Mouse (Mus musculus) liver, embryonic 16.5 days (tissue): ENCODE data around the gene Memo1. TPM values are rescaled to one million over a fixed set of nuclear protein-coding genes. Genes with fewer than 3 reads are reported as not detected.
A peak's percentile ranks its signal among the peaks of the same experiment; 100 is the strongest.

Experiments
- ATAC-seq: fragments of 200-750 bp; cut with Nextera tagmentation; 2 replicates; pipeline ENCODE4 v1.8.0; 2017; ENCODE audit warnings: low read depth, mild to moderate bottlenecking, moderate number of reproducible peaks, moderate library complexity
- H3K27ac ChIP-seq: fragments of 300-500 bp; sonication (generic); 2 replicates; pipeline ENCODE4 v1.5.1; 2014; ENCODE audit warnings: mild to moderate bottlenecking, low read length
- H3K27me3 ChIP-seq: fragments of 300-500 bp; sonication (generic); 2 replicates; pipeline ENCODE4 v1.6.1; 2014; ENCODE audit warnings: low read depth, low read length, mixed read lengths; ENCODE audit not compliant: control insufficient read depth, insufficient read depth
- H3K36me3 ChIP-seq: fragments of 300-500 bp; sonication (generic); 2 replicates; pipeline ENCODE4 v1.6.1; 2014; ENCODE audit warnings: mild to moderate bottlenecking; ENCODE audit not compliant: control insufficient read depth, insufficient read depth
- H3K4me1 ChIP-seq: fragments of 300-500 bp; sonication (generic); 2 replicates; pipeline ENCODE4 v1.6.1; 2014; ENCODE audit warnings: low read depth, low read length, mixed read lengths; ENCODE audit not compliant: control insufficient read depth
- H3K4me2 ChIP-seq: fragments of 300-500 bp; sonication (generic); 2 replicates; pipeline ENCODE4 v1.6.1; 2014; ENCODE audit warnings: low read depth, low read length, mixed read lengths
- H3K4me3 ChIP-seq: fragments of 300-500 bp; sonication (generic); 2 replicates; pipeline ENCODE4 v1.5.1; 2014; ENCODE audit warnings: low read depth, mild to moderate bottlenecking, low read length
- H3K9ac ChIP-seq: fragments of 300-500 bp; sonication (generic); 2 replicates; pipeline ENCODE4 v1.6.1; 2014; ENCODE audit warnings: low read depth, low read length
- H3K9me3 ChIP-seq: fragments of 300-500 bp; sonication (generic); replicated peaks from 2 replicates; pipeline ENCODE4 v1.6.1; 2016; ENCODE audit warnings: low read length; ENCODE audit not compliant: control insufficient read depth
- WGBS: fragments of 180-500 bp; shearing (Covaris S2); extraction: QIAGEN DNeasy Blood & Tissue Kit; methylation state at CpG from one replicate; pipeline ENCODE4 v1.1.7; 2014; ENCODE audit not compliant: insufficient replicate concordance; 5-methylcytosine and 5-hydroxymethylcytosine counted together
- polyA plus RNA-seq: library from polyadenylated mRNA; unstranded; fragments of >200 nt; fragmentation: Nextera tagmentation; extraction: Ambion mirVana; gene quantifications from 2 replicates; pipeline ENCODE4 v1.2.1, GENCODE M21; 2015

The Memo1 gene
- polyA plus RNA-seq, 1 experiment from 2014 or later = 82.5 TPM

- peak overlapping the region; percentile 95 for H3K27ac ChIP-seq
- H3K9me3 ChIP-seq = no peaks in the 10 kb centered on the region
- 41% methylated on average over 11 of the region's 11 CpGs for WGBS
- H3K27me3 ChIP-seq = no peaks in the 10 kb centered on the region
- no peak for ATAC-seq
- peak overlapping the region; percentile 99 for H3K9ac ChIP-seq
- H3K4me1 ChIP-seq = peaks cover 15% of the 10 kb centered on the region
- peak overlapping the region; percentile 99 for H3K4me2 ChIP-seq
- peaks cover 6% of the 10 kb centered on the region; the same call in 1 of the 2 replicates for H3K36me3 ChIP-seq
- H3K4me3 ChIP-seq = peak overlapping the region; percentile 99
These were observed 929 bp upstream of the Memo1 start for GRCm38 (mm10) chr17:74296076-74296823.

- no peaks in the 10 kb centered on the region for H3K27me3 ChIP-seq
- ATAC-seq = peak; percentile 89
- peak overlapping the region; percentile 99 for H3K4me3 ChIP-seq
- no peaks in the 10 kb centered on the region for H3K9me3 ChIP-seq
- peaks cover 32% of the 10 kb centered on the region for H3K4me1 ChIP-seq
- peaks cover 4% of the 10 kb centered on the region; the same call in 1 of the 2 replicates for H3K36me3 ChIP-seq
- peak overlapping the region; percentile 95 for H3K27ac ChIP-seq
- H3K9ac ChIP-seq = peak overlapping the region; percentile 99
- H3K4me2 ChIP-seq = peak overlapping the region; percentile 79
- WGBS = 0% methylated on average over 76 of the region's 80 CpGs
These were observed 795 bp downstream of the Memo1 start for GRCm38 (mm10) chr17:74294426-74295025.

GRCm38 (mm10) chr17:74293687-74294425 lies 1.5 kb downstream of the Memo1 start:
- peaks cover 36% of the 10 kb centered on the region for H3K4me1 ChIP-seq
- peak overlapping the region; percentile 99 for H3K4me3 ChIP-seq
- peak overlapping the region; percentile 95 for H3K27ac ChIP-seq
- H3K9ac ChIP-seq = peak overlapping the region; percentile 99
- peaks cover 2% of the 10 kb centered on the region; the same call in 1 of the 2 replicates for H3K36me3 ChIP-seq
- H3K9me3 ChIP-seq = no peaks in the 10 kb centered on the region
- H3K4me2 ChIP-seq = peak overlapping the region; percentile 79
- H3K27me3 ChIP-seq = no peaks in the 10 kb centered on the region
- 1% methylated on average over 18 of the region's 18 CpGs for WGBS
- ATAC-seq = no peak

- 46% methylated on average over 4 of the region's 4 CpGs for WGBS
These were observed 3.5 kb downstream of the Memo1 start for GRCm38 (mm10) chr17:74291640-74292361.

GRCm38 (mm10) chr17:74290869-74291268 lies 4.5 kb downstream of the Memo1 start:
- peak overlapping the region; percentile 75 for H3K27ac ChIP-seq
- H3K36me3 ChIP-seq = peaks cover 8% of the 10 kb centered on the region; the same call in 1 of the 2 replicates
- H3K9me3 ChIP-seq = no peaks in the 10 kb centered on the region
- no peak for ATAC-seq
- H3K4me2 ChIP-seq = peak overlapping the region; percentile 79
- H3K9ac ChIP-seq = peak overlapping the region; percentile 41
- no peaks in the 10 kb centered on the region for H3K27me3 ChIP-seq
- peak overlapping the region; percentile 37 for H3K4me3 ChIP-seq
- peaks cover 47% of the 10 kb centered on the region for H3K4me1 ChIP-seq

More at GRCm38 (mm10) chr17:74291640-74292361, 3.5 kb downstream of the Memo1 start:
- H3K27me3 ChIP-seq = no peaks in the 10 kb centered on the region
- no peaks in the 10 kb centered on the region for H3K9me3 ChIP-seq
- H3K27ac ChIP-seq = peak overlapping the region; percentile 83
- H3K4me2 ChIP-seq = peak overlapping the region; percentile 79
- peaks cover 45% of the 10 kb centered on the region for H3K4me1 ChIP-seq
- peaks cover 8% of the 10 kb centered on the region; the same call in 1 of the 2 replicates for H3K36me3 ChIP-seq
- H3K9ac ChIP-seq = peak overlapping the region; percentile 53
- ATAC-seq = no peak
- peak overlapping the region; percentile 50 for H3K4me3 ChIP-seq

GRCm38 (mm10) chr17:74290198-74290597 lies 5.1 kb downstream of the Memo1 start:
- peak overlapping the region; percentile 75 for H3K27ac ChIP-seq
- ATAC-seq = no peak

GRCm38 (mm10) chr17:74288626-74289025 lies 6.7 kb downstream of the Memo1 start:
- no peak overlapping the region; the same call in 1 of the 2 replicates for H3K27ac ChIP-seq
- WGBS = 79% methylated on average over 2 of the region's 2 CpGs
- H3K9me3 ChIP-seq = no peaks in the 10 kb centered on the region
- no peak overlapping the region for H3K4me2 ChIP-seq
- H3K4me1 ChIP-seq = peaks cover 62% of the 10 kb centered on the region
- no peak for ATAC-seq
- no peaks in the 10 kb centered on the region for H3K27me3 ChIP-seq
- H3K36me3 ChIP-seq = peaks cover 8% of the 10 kb centered on the region; the same call in 1 of the 2 replicates
- no peak overlapping the region for H3K4me3 ChIP-seq
- H3K9ac ChIP-seq = no peak overlapping the region

More at GRCm38 (mm10) chr17:74290198-74290597, 5.1 kb downstream of the Memo1 start:
- 44% methylated on average over 3 of the region's 3 CpGs for WGBS
- no peaks in the 10 kb centered on the region for H3K9me3 ChIP-seq
- no peaks in the 10 kb centered on the region for H3K27me3 ChIP-seq
- peak overlapping the region; percentile 79 for H3K4me2 ChIP-seq
- H3K4me1 ChIP-seq = peaks cover 47% of the 10 kb centered on the region
- no peak overlapping the region for H3K9ac ChIP-seq
- H3K36me3 ChIP-seq = peaks cover 8% of the 10 kb centered on the region; the same call in 1 of the 2 replicates
- H3K4me3 ChIP-seq = peak overlapping the region; percentile 26

GRCm38 (mm10) chr17:74286140-74286730 lies 9.1 kb downstream of the Memo1 start:
- WGBS = 43% methylated on average over 4 of the region's 4 CpGs
- Histone ChIP-seq H3K4me2 (peak overlapping the region; percentile 19; the same call in 1 of the 2 replicates), H3K36me3 (peaks cover 8% of the 10 kb centered on the region; the same call in 1 of the 2 replicates), H3K27ac (peak overlapping the region; percentile 66), H3K4me3 (no peak overlapping the region), H3K9ac (no peak overlapping the region), H3K27me3 (no peaks in the 10 kb centered on the region), H3K9me3 (no peaks in the 10 kb centered on the region), H3K4me1 (peaks cover 56% of the 10 kb centered on the region)
- peak; percentile 70 for ATAC-seq
